Mouse (Mus musculus) myocyte (in vitro differentiated cells): ENCODE results near the gene Dhtkd1. TPM values are rescaled to one million over a fixed set of nuclear protein-coding genes. Genes with fewer than 3 reads are reported as not detected.

Source experiments
- H3K27me3 ChIP-seq: one replicate; pipeline ENCODE4 v1.6.1; 2011; ENCODE audit not compliant: control insufficient read depth, insufficient read depth, insufficient read length
- H3K36me3 ChIP-seq: one replicate; pipeline ENCODE4 v1.6.1; 2011; ENCODE audit not compliant: control insufficient read depth, insufficient read depth
- H3K4me2 ChIP-seq: one replicate; pipeline ENCODE4 v1.6.1; 2011; ENCODE audit warnings: low read depth, control low read depth
- H3K4me3 ChIP-seq: one replicate; pipeline ENCODE4 v1.5.1; 2011; ENCODE audit warnings: mild to moderate bottlenecking, control low read depth, moderate library complexity
- H3K79me2 ChIP-seq: one replicate; pipeline ENCODE4 v1.6.1; 2011; ENCODE audit not compliant: control insufficient read depth, insufficient read depth
- H3ac ChIP-seq: one replicate; pipeline ENCODE4 v1.6.1; 2011; ENCODE audit not compliant: control insufficient read depth, insufficient read length
- CEBPB ChIP-seq: IDR thresholded peaks from 2 replicates; pipeline ENCODE4 v1.6.1; 2011; ENCODE audit warnings: mild to moderate bottlenecking, moderate library complexity; ENCODE audit not compliant: poor library complexity, insufficient read depth, severe bottlenecking
- E2F4 ChIP-seq: IDR thresholded peaks from one replicate; pipeline ENCODE4 v1.6.1; 2011; ENCODE audit warnings: mild to moderate bottlenecking, control low read depth, moderate library complexity; ENCODE audit not compliant: insufficient read depth
- MAX ChIP-seq: IDR thresholded peaks from one replicate; pipeline ENCODE4 v1.6.1; 2011; ENCODE audit warnings: low read depth, mild to moderate bottlenecking, control low read depth
- MYOD1 ChIP-seq, 3 experiments: IDR thresholded peaks; one replicate each; pipeline ENCODE4 v1.6.1; 2011; ENCODE audit warnings: control low read depth in 2 of 3, low read depth in 2 of 3, mild to moderate bottlenecking in 2 of 3, moderate library complexity in 1 of 3; ENCODE audit not compliant: insufficient read length in 2 of 3, control insufficient read depth in 1 of 3
- MYOG ChIP-seq, 3 experiments: IDR thresholded peaks; one replicate each; pipeline ENCODE4 v1.6.1; 2011; ENCODE audit warnings: control low read depth in 2 of 3, low read depth in 2 of 3, mild to moderate bottlenecking in 2 of 3; ENCODE audit not compliant: insufficient read length in 2 of 3, control insufficient read depth in 1 of 3, insufficient read depth in 1 of 3
- POLR2A ChIP-seq: IDR thresholded peaks from one replicate; pipeline ENCODE4 v1.6.1; 2011; ENCODE audit warnings: low read depth, mild to moderate bottlenecking, control low read depth, moderate library complexity; ENCODE audit not compliant: insufficient read length
- POLR2AphosphoS2 ChIP-seq: IDR thresholded peaks from one replicate; pipeline ENCODE4 v1.6.1; 2011; ENCODE audit warnings: low read depth, control low read depth; ENCODE audit not compliant: insufficient read length
- REST ChIP-seq: IDR thresholded peaks from one replicate; pipeline ENCODE4 v1.6.1; 2011; ENCODE audit warnings: mild to moderate bottlenecking, control low read depth, moderate library complexity; ENCODE audit not compliant: insufficient read depth, insufficient read length
- SRF ChIP-seq: IDR thresholded peaks from one replicate; pipeline ENCODE4 v1.6.1; 2011; ENCODE audit warnings: low read depth; ENCODE audit not compliant: control insufficient read depth, insufficient read length
- TCF12 ChIP-seq: IDR thresholded peaks from one replicate; pipeline ENCODE4 v1.6.1; 2011; ENCODE audit warnings: mild to moderate bottlenecking, control low read depth; ENCODE audit not compliant: poor library complexity, insufficient read depth, severe bottlenecking
- TCF3 ChIP-seq: IDR thresholded peaks from one replicate; pipeline ENCODE4 v1.6.1; 2011; ENCODE audit warnings: low read depth, control low read depth; ENCODE audit not compliant: insufficient read length
- USF1 ChIP-seq: IDR thresholded peaks from one replicate; pipeline ENCODE4 v1.6.1; 2011; ENCODE audit warnings: low read depth, mild to moderate bottlenecking, control low read depth, moderate library complexity
- polyA plus RNA-seq: library from polyadenylated mRNA; unstranded; fragments of >200 nt; fragmentation: generic; extraction: Trizol; gene quantifications from one replicate; pipeline ENCODE4 v1.2.1, GENCODE M21; 2012; ENCODE audit warnings: missing spikeins

Gene Dhtkd1
- polyA plus RNA-seq, 1 experiment, result 0.12 TPM

- Histone ChIP-seq H3K27me3 (no peaks in the 10 kb centered on the region), H3K79me2 (peaks cover 46% of the 10 kb centered on the region), H3K4me2 (no peak overlapping the region), H3K4me3 (no peak overlapping the region), H3K36me3 (peaks cover 28% of the 10 kb centered on the region), H3ac (no peak overlapping the region)
- TF ChIP-seq CEBPB (no peak), SRF (no peak), TCF3 (no peak), E2F4 (no peak), TCF12 (no peak), POLR2A (no peak), MYOG (IDR thresholded peaks at IDR 0.05; ENCODE audit: control insufficient read depth in 1 of 3, insufficient read depth in 1 of 3, insufficient read length in 2 of 3, low read depth in 2 of 3) (no peak), MAX (no peak), REST (no peak), MYOD1 (IDR thresholded peaks at IDR 0.05; ENCODE audit: control insufficient read depth in 1 of 3, insufficient read length in 2 of 3, low read depth in 2 of 3) (no peak), USF1 (no peak), POLR2AphosphoS2 (no peak)
Observed at GRCm38 (mm10) chr2:5889412-5889811, 53.2 kb downstream of the Dhtkd1 start.

GRCm38 (mm10) chr2:5888865-5889264 lies 53.7 kb downstream of the Dhtkd1 start:
- Histone ChIP-seq H3K79me2 (peaks cover 44% of the 10 kb centered on the region), H3K36me3 (peaks cover 32% of the 10 kb centered on the region), H3K4me3 (no peak overlapping the region), H3ac (no peak overlapping the region), H3K27me3 (no peaks in the 10 kb centered on the region), H3K4me2 (no peak overlapping the region)
- no peak for TF ChIP-seq SRF
- TF ChIP-seq TCF3, result no peak
- TF ChIP-seq MYOG (IDR thresholded peaks at IDR 0.05; ENCODE audit: control insufficient read depth in 1 of 3, insufficient read depth in 1 of 3, insufficient read length in 2 of 3, low read depth in 2 of 3), result no peak
- no peak for TF ChIP-seq E2F4
- no peak for TF ChIP-seq USF1
- no peak for TF ChIP-seq POLR2AphosphoS2
- no peak for TF ChIP-seq MYOD1 (IDR thresholded peaks at IDR 0.05; ENCODE audit: control insufficient read depth in 1 of 3, insufficient read length in 2 of 3, low read depth in 2 of 3)
- no peak for TF ChIP-seq REST
- no peak for TF ChIP-seq CEBPB
- TF ChIP-seq MAX, result no peak
- TF ChIP-seq POLR2A, result no peak
- no peak for TF ChIP-seq TCF12

- H3K36me3 ChIP-seq, result peaks cover 62% of the 10 kb centered on the region
- no peaks in the 10 kb centered on the region for H3K79me2 ChIP-seq
- H3ac ChIP-seq, result no peak overlapping the region
- TF ChIP-seq MYOD1 (IDR thresholded peaks at IDR 0.05; ENCODE audit: control insufficient read depth in 1 of 3, insufficient read length in 2 of 3, low read depth in 2 of 3) (no peak), TCF3 (no peak), USF1 (no peak), REST (no peak), MAX (no peak)
- no peak overlapping the region for H3K4me3 ChIP-seq
- no peak overlapping the region for H3K4me2 ChIP-seq
- H3K27me3 ChIP-seq, result no peaks in the 10 kb centered on the region
Observed at GRCm38 (mm10) chr2:5877446-5877845, 65.1 kb downstream of the Dhtkd1 start.

- TF ChIP-seq TCF12 (no peak), CEBPB (no peak), POLR2A (no peak)
- H3K79me2 ChIP-seq, result no peaks in the 10 kb centered on the region
- peaks cover 57% of the 10 kb centered on the region for H3K36me3 ChIP-seq
- H3ac ChIP-seq, result no peak overlapping the region
- no peak overlapping the region for H3K4me2 ChIP-seq
- H3K27me3 ChIP-seq, result no peaks in the 10 kb centered on the region
- no peak overlapping the region for H3K4me3 ChIP-seq
Observed at GRCm38 (mm10) chr2:5869746-5870145, 72.8 kb downstream of the Dhtkd1 start.

- H3K27me3 ChIP-seq, result no peaks in the 10 kb centered on the region
- TF ChIP-seq USF1, result no peak
- TF ChIP-seq REST, result no peak
- TF ChIP-seq MAX, result no peak
- TF ChIP-seq MYOG (IDR thresholded peaks at IDR 0.05; ENCODE audit: control insufficient read depth in 1 of 3, insufficient read depth in 1 of 3, insufficient read length in 2 of 3, low read depth in 2 of 3), result no peak
- no peak for TF ChIP-seq SRF
- TF ChIP-seq TCF3, result no peak
- H3K4me2 ChIP-seq, result no peak overlapping the region
- H3K36me3 ChIP-seq, result peaks cover 48% of the 10 kb centered on the region
- H3ac ChIP-seq, result no peak overlapping the region
- no peak overlapping the region for H3K4me3 ChIP-seq
- H3K79me2 ChIP-seq, result no peaks in the 10 kb centered on the region
Observed at GRCm38 (mm10) chr2:5867681-5868080, 74.9 kb downstream of the Dhtkd1 start.

- no peak within 1 kb of the TSS for H3K4me2 ChIP-seq
- H3ac ChIP-seq, result no peak within 1 kb of the TSS
- H3K79me2 ChIP-seq, result no peaks in the 10 kb centered on the region
- H3K27me3 ChIP-seq, result no peaks in the 10 kb centered on the region
- no peak within 1 kb of the TSS for H3K4me3 ChIP-seq
- no peak for TF ChIP-seq TCF3
- TF ChIP-seq POLR2A, result no peak
- TF ChIP-seq REST, result no peak
- no peak for TF ChIP-seq SRF
- no peak for TF ChIP-seq MAX
- no peak for TF ChIP-seq CEBPB
- no peak for TF ChIP-seq USF1
- no peak for TF ChIP-seq MYOD1 (IDR thresholded peaks at IDR 0.05; ENCODE audit: control insufficient read depth in 1 of 3, insufficient read length in 2 of 3, low read depth in 2 of 3)
- no peak for TF ChIP-seq POLR2AphosphoS2
- TF ChIP-seq E2F4, result no peak
- no peak for TF ChIP-seq MYOG (IDR thresholded peaks at IDR 0.05; ENCODE audit: control insufficient read depth in 1 of 3, insufficient read depth in 1 of 3, insufficient read length in 2 of 3, low read depth in 2 of 3)
- peaks cover 38% of the 10 kb centered on the region for H3K36me3 ChIP-seq
Observed at GRCm38 (mm10) chr2:5862834-5863233, 79.8 kb downstream of the Dhtkd1 start, which contains the start of gene Gm13199. Gene Gm13199, minus strand, starts transcription at chr2:5862934.
